Mouse (Mus musculus): ENCODE measurements around the gene Tmem254c.
"Not testable (repeated sequence)": the region's sequence is repeated elsewhere in the genome, so short reads cannot be mapped to it uniquely, and the experiment has no call there.

Gene Tmem254c

DNA sequence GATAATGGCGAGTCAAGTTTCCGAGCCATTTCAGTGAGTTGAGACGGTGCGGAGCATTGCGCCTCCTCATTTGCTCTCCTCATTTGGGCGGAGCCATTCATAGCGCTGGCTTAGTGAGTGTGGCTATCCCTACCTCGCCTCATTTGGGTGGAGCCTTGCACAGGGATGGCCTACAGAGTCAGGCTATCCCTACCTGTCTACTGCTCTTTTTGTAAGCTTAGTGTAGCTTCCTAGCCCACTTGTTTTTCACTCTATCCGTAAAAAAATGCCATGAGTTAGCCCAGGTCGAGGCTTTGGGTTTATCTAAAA is at the start of gene Tmem254c:
Gene Tmem254c (minus strand): TSS at position 31 of the 309 bp plus-strand sequence.
- not testable (repeated sequence) for DNase-seq (ENCODE audit: extremely low spot score, low spot score)

DNA sequence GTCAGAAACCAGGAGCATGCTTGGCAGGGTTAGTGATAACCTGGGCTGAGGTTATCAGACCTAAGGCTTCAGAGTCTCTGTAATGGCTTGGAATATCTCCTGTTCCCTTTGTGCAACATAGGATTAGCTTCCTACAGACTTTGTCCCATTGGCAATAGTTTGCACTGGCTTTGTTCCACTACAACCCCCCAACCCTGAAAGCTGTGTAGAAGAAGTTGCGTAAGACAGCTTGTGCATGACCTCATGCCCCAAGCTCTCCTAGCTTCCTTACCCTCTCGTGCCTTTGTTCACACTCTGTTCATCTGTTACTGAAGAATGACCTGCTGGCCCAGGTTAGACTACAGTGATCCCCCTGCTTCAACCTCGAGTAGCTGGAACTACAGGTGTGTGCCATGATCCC is 30.5 kb upstream of the Tmem254c start:
- not testable (repeated sequence) for DNase-seq (ENCODE audit: extremely low spot score, low spot score)

DNA sequence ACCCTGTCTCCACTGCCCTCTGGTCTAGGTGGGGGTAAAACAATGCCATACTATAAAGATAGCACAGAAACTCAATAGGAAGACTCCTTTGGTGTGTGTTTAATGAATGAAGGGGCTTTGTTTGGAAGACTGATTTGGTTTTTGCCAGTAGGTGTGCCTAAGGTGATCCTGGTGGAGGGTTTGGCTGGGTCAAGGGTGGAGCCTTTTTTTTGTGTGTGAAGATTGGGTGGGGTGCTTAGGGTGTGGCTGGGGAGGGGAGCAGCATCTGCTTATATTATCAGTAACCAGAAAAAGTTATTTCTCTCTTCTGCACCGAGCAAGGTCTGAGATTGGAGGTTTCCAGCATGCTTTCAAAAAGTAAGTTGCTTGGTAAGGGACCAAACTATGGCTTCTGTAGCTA is 14.8 kb upstream of the Tmem254c start, which contains the start of gene Cphx3:
Gene Cphx3 (plus strand): TSS at position 301 of the 400 bp plus-strand sequence.
- DNase-seq (ENCODE audit: extremely low spot score, low spot score): not testable (repeated sequence)

DNA sequence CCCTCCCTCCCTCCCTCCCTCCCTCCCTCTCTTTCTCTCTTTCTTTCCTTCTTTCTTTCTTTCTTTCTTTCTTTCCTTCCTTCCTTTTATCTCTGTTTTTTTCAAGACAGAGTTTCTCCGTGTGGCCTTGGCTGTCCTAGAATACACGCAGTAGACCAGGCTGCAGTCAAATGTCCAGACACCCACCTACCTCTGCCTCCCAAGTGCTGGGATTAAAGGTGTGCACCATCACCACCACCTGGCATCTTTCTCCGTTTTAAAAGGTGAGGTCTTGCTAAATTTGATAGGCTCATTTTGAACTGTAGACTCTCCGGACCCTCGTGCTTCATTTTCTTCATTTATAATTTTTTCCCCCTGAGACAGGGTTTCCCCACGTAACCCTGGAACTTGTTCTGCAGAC is 14.1 kb upstream of the Tmem254c start, which contains the start of gene Cphx2:
Gene Cphx2 (plus strand): TSS at position 301 of the 400 bp plus-strand sequence.
- DNase-seq (ENCODE audit: extremely low spot score, low spot score): not testable (repeated sequence)

DNA sequence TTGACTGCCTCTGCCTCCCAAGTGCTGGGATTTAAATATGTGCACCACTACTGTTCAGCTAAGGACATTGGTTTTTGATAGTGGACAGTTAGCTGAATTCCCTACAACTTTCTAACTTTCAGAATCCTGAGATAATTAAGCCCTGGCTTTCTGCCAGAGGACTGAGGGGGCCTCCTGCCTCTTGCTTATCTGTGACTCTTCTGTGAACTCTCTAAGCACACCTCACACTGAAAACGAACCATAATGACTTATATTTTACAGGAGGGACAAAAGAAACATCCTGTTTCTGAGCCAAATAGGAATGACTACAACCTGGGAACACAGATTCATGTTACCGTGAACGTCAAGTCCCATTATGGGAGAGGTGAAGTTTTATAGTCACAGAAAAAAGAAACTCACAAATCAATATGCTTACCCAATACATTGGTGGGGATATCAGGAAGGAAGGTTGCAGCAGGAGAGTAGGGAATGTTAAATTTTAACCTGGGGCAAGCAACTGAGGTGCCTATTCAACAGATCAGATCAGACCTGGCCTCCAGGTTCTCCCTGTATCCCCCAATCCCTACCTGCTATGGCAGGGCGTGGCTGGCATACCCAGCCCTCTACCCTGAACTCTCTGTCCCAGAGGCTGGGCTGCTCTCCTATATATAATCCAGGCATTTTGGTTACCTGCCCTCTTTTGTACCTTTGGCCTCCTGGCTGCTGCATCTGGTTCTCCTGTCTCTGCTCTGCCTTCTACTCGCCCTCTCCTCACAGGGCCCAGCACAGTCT is 9.7 kb upstream of the Tmem254c start:
- not testable (repeated sequence) for DNase-seq (ENCODE audit: extremely low spot score, low spot score)

DNA sequence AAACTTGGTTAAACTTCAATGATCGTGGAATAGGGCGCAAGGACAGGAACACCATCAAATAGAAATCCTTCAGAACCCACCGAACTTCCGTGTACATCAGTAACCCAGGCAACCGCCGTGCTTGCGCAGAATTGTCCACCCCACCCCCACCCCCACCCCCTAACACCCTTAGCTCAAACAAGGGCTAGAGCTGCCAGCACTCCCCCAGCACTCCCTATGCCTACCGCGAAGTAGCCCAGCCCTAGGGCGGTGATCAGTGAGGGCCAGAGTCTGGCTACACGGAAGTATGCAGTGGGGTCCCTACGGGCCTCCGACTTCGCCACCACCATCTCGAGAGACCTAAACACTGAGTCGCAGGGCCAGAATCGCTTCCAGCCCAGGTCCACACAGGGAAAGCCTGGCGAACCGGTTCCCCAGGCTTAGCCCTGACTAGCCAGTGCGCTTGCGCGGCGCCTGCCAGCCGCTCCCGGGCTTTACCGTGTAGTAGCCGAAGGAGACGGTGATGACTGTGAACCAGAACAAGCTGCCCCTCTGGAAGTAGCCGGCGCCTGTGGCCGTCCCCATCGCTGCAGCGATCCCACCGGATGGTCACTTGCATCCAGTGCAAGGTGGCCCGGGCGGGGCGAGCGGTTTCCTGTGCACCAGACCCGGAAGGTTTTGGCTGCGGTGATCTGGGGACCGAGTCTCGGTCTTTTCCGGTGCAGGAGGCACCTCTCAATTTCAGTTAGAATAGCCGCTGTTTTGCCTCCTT is 406 bp downstream of the Tmem254c start:
- DNase-seq (ENCODE audit: extremely low spot score, low spot score): not testable (repeated sequence)

DNA sequence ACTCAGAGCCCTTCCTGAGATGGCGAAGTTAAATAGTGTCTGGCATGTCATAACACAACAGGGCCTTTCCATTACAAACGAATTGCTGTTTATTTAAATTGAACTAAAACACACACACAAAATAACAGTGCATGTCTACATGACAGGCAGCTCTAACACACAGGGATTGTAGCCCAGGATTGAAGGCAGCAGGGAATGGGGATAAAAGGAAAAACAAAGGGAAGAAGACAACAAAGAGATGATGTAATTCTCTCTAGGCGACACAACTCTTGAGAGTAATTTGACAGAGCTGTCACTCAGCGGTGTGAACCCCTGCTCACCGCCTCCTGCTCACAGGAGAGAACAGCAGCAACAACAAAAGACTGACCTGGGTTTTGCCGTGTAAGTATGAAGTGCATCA is 7.8 kb downstream of the Tmem254c start:
- DNase-seq (ENCODE audit: extremely low spot score, low spot score): not testable (repeated sequence)

DNA sequence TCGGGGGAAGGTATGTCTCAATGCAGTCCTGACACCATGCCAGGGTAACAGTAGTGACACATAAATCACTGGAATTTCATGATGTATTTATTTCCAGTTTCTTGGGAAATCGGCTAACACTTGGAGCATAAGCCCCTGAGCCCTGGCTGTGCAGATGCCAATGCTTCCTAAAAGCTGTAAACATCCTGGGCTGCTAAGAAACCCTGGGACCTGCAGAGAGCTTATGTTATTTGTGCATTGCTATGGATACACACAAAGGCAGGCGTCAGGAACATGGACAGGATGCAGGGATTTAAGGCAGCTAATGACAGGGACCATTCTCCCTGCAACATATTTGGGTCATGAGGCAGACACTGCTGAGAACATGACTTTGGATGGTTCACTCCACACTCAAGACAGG is 9.0 kb downstream of the Tmem254c start:
- not testable (repeated sequence) for DNase-seq (ENCODE audit: extremely low spot score, low spot score)

DNA sequence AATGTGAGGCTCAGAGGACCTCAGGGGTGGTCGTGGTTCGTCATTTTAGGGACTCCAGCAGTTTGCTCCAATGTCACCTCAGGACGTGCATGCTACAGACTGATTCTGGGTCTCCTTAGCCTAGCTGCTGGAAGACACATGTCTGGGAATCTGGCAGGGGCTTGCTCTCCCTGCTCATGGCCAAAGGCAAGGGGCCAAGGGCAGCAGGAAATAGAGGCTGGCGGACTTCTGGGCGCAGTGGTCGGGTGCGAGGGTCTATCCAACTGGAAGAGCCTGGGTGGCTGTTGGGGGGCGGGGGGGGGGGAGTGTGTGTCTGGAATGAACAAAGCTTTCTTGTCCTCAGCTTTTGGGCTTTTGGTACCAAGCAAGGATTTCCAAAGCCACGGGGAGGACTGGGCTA is 18.4 kb downstream of the Tmem254c start:
- DNase-seq (ENCODE audit: extremely low spot score, low spot score): not testable (repeated sequence)

DNA sequence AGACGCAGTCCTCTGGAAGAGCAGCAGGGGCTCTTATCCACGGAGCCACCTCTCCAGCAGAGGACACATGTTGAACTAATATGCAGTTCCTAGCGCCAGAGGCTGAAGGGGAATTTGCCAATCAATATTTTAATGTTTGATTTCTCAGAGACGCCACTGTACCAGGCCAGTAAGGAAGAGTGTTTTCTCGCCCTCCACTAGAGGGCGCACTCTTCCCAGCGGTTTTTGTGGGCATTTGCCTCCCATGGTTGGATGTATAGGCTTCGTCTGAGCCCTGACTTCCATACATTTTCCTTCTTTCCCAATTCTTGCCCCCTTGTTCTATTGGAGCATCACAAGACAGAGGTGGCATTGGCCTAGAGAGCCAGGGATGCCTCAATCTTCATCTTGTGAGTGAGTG is 20.1 kb downstream of the Tmem254c start:
- DNase-seq (ENCODE audit: extremely low spot score, low spot score): not testable (repeated sequence)

DNA sequence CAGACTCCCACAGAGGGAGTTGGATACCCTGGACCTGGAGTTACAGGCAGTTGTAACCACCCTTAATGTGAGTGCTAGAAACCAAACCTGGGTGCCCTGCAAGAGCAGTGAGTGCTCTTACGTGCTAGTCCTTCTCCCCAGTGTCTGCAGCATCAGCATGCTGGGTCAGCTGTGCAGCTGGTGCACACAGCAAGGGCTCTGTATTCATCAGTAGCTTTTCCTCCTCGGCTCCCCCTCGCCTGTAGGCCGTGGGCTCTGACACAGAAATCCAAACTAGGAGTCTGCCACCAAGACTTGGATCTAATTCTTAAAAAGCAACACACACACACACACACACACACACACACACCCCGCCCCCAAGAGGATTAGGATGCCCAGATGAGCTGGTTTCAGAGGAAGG is 22.1 kb downstream of the Tmem254c start:
- not testable (repeated sequence) for DNase-seq (ENCODE audit: extremely low spot score, low spot score)

DNA sequence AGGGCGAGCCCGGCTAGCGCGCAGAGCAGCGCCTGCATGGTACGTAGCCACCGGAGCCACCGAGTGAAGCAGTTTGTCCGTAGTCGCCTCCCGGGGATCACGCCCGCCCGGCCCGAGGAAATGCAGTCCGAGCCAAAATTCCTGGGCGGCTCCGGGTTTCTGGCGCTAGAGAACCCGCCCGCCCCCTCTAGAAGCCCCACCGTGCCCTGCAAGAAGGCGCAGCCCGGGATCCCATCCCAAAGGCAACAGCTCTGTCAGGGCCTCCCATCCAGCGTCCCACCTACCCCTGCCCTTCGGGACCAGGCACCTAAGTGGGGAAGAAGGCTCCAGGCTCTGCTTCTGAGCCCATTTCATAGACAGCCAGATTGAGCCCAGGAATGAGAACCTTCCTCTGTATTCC is 24.5 kb downstream of the Tmem254c start, which contains the start of gene Gm9780:
Gene Gm9780 (minus strand): TSS at position 101 of the 400 bp plus-strand sequence.
- not testable (repeated sequence) for DNase-seq (ENCODE audit: extremely low spot score, low spot score)

DNA sequence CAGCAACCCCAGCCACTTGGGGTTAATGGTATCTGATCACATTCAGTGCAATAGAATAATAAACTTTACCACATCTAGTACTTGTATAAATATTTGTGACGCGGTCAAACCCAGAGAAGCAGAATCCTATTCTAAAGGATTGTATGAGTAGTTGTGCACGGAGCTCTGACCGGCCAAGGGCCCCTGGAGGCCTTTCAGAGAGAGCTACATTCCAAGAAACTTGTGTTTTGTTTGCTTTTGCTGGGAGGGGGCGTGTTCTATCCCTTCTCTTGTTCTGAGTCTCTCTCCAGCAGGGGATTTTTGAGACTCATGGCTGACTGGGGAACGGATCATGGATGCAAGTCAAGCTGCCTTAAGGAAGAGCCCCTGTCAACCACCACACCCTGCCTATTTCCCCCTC is 31.7 kb downstream of the Tmem254c start:
- not testable (repeated sequence) for DNase-seq (ENCODE audit: extremely low spot score, low spot score)

DNA sequence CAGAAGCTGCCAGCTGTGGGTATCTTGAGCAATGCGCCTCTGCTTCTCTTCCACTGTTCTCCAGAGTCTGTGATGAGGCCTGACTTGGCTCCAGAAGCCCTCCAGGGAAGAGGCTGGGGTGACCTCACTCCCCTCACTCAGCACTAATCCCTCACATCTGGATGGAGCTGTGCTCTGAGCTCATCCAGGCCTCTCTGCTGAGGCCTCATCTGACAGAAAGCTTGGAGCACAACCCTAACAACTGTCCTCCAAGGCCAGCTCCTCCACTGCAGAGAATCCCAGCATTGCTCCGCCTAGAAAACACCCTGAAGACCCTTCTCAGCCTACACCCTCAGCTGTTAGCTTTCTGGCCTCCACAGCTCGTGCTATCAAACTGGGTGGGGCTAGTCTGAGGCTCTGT is 32.8 kb downstream of the Tmem254c start:
- DNase-seq (ENCODE audit: extremely low spot score, low spot score): not testable (repeated sequence)

DNA sequence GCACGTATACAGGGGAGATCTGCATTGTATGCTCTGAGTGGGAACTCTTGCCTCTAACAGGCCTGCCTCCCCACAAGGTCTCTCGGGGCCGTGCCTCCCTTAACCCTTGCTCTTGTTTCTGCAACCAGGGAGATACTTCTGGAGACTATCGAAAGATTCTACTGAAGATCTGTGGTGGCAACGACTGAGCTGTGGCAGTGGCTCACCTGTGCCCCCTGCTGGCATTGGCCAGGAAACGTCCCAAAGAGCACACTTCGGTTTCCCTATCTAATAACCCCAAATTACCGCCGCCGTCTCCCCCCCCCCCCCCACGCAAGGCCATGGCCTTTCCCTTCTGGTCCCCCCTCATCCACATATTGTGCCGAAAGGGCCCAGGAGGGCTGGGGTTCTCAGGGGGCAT is 41.5 kb downstream of the Tmem254c start:
- not testable (repeated sequence) for DNase-seq (ENCODE audit: extremely low spot score, low spot score)

DNA sequence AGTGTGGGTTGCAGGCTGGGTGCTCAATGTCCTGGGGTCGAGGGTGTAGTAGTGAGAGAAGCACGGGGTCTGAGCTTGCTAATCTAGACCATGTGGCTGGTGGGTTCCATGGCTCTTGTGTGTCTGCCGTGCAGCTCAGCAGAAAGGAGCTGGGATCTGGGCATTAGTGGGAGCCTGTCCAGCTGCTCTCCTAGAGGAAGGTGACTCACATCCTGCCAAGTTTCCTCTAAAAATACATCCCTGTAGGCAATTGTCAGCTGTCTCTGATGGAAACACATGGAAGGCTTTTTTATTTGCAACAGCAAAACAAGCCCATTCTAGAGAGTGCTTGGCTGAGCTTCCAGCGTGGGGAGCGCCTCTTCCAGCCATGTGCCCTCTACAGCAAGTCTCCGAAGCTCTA is 44.3 kb downstream of the Tmem254c start:
- not testable (repeated sequence) for DNase-seq (ENCODE audit: extremely low spot score, low spot score)

DNA sequence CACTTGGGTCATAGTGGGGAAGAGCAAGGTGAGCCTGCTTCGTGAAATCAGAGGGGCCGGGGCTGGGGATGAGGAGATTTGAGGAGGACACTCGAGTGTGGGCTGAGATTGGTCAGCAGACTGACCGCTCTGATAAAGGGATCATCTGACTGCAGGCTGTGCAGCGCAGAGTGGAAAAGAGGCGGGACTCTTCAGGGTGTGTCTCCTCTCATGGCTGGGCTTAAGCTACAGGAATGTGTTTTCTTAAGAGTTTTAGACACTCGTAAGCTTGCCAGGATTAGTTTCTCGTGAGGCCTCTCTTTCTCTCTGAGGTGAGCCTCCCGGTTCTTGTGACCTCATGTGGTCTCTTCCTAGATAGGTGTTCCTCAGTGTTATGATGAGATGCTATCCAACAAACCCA is 45.6 kb downstream of the Tmem254c start:
- not testable (repeated sequence) for DNase-seq (ENCODE audit: extremely low spot score, low spot score)

DNA sequence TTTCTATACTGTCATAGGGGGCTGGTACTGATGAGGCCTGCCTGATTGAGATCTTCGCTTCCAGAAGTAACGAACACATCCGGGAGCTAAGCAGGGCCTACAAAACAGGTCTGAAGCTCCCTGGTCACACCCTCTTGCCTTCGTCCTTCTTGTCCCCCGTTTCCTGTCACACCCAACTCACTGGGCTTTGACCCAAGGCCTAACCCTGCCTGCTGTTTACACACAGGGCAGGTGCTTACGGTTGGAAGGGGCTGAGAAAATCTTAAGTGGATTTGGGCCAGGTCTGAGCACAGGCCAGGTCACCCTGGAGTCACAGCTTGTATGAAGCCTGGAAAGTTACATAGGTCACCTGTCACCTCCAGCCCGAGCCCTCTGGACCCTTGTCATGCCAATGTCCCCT is 50.7 kb downstream of the Tmem254c start:
- DNase-seq (ENCODE audit: extremely low spot score, low spot score): not testable (repeated sequence)

Measured in neural tube, embryonic 10.5 days (tissue).